Mouse (Mus musculus) colon, adult 2 months (tissue): ENCODE results near the gene Rdh1. TPM values are rescaled to one million over a fixed set of nuclear protein-coding genes. Genes with fewer than 3 reads are reported as not detected.

Source experiments
- polyA plus RNA-seq: library from polyadenylated mRNA; depleted of rRNA; stranded (reverse); fragments of >200 nt; gene quantifications from 2 replicates; pipeline ENCODE4 v1.2.3, GENCODE M21; 2012; rRNA removed

Rdh1 gene
- polyA plus RNA-seq: 0.21 and 0.34 TPM in 2 replicates

DNA sequence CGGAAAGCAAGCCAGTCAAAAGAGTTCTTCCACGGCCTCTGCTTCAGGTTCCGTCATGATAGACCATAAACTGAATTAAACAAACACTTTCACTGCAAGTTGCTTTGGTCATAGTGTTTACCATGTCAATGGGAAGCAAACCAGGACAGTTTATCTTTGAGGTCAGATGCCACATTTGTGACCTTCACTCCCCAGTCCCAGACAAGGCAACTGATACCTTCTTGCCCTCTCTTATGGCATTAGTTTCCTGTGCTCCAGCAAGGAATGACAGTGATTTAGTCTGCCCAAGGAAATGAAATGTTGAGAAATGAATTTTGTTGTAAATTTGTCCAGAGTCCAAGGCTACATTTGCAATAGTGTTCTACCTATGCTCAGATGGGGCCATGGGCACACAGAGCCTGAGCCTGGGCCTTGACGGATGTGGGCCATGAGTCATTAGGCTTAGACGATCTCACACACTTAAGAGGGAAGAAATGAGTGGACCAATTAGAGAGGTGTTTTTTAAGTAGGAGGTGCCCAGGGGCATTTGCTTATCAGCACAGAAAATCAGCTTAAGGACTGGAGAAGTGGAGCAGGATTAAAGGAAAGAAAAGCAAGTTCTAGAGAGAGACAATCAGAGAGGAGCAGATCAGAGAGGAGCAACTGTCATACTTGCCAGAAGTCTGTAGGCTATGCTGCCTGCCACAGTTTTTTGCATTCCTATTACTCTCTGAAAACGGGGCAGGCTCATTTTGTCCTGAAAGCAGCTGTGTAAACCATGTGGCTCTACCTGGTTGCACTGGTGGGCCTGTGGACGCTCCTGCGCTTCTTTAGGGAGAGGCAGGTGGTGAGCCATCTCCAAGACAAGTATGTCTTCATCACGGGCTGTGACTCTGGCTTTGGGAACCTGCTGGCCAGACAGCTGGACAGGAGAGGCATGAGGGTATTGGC lies at the start of gene Rdh1, which contains the start of gene Rdh16f1:
TSS of gene Rdh1 (plus strand) at position 541 of the 930 bp plus-strand sequence.
TSS of gene Rdh16f1 (plus strand) at position 607 of the 930 bp plus-strand sequence.

DNA sequence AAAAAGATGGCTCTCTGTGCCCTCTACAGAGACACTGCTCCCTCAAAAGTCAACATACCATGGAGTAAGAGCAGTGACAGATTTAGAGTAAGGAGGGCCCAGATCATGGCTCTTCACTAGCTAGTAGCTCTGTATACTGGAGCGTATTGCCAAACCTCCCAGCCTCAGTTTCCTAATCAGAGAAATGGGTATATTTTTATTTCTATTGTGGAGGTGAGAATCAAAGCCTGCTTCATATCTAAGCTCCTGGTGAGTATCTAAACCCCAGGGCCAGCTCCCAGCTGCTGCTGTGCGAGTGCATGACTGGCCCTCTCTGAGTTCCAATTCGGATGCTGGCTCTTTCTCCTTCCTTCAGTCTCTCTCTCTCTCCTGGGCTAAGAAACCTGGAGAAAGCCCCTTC lies 35.3 kb upstream of the Rdh1 start, which contains the start of gene Tac2:
TSS of gene Tac2 (plus strand) at position 301 of the 400 bp plus-strand sequence.

DNA sequence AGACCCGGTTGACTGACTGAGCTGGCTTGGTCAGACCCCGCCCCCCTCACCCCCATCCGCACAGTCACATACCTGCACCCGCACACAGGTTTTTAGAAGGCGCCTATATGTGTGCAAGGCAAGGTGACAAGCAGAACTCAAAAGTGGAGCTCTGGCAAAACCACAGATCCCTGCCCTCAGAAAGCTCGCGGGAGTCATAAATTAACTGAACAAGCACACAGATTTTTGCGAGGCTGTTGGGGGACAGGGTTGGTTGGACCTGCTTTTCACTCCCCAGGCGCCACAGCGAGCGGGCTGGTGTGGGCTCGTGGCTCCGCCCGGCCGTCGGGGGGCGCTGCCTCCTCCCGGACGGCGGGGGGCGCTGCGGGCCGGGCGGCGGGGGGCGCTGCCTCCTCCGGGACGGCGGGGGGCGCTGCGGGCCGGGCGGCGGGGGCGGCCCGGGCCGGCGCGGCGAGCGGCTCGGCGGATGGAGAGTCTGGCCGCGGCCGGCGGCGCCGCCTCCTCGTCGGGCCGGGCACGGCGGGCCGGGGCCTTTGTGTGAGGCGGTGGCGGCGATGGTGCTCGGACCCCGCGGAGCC lies 20.3 kb upstream of the Rdh1 start, which contains the start of gene Zbtb39:
TSS of gene Zbtb39 (plus strand) at position 456 of the 578 bp plus-strand sequence.

DNA sequence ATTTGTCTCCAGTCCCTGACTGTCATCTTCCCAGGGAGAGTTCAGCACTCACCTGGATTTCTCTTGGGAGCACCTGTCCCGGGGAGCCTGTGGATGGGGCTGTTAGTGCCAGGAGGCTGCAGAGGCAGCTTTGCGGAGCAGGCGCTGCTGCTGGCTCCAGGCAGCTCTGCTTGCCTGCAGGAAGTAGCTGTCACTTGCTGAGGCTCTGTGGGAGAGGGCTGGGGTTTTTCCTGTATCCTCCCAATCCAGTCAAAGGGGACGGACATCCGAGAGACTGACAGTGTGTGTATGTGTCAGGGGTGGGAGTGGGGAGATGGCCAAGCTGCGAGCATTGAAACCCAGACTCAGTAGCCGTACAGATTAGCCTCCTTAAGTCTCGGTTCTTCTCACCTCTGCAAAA lies 8.0 kb upstream of the Rdh1 start, which contains the start of gene Gpr182:
TSS of gene Gpr182 (minus strand) at position 185 of the 400 bp plus-strand sequence.

DNA sequence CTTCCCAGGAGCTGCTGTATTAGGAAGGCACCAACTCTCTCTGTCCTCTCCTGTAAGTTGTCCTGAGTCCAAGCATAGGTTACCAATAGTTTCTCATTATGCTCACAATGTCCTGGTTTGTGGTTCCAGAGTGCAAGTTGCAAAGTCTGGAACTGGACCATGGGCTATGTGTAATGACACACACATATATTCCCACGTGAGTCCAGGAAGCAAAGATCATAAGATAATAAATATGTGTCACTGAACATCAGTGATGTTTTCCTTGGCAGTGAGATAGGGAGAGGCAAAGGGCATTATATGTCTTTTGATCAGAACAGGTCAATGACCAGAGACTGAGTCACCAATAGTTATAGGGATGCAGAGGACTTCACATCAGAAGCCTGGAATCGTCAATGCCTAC lies 16.5 kb downstream of the Rdh1 start, which contains the start of gene Rdh9:
TSS of gene Rdh9 (plus strand) at position 376 of the 400 bp plus-strand sequence.

DNA sequence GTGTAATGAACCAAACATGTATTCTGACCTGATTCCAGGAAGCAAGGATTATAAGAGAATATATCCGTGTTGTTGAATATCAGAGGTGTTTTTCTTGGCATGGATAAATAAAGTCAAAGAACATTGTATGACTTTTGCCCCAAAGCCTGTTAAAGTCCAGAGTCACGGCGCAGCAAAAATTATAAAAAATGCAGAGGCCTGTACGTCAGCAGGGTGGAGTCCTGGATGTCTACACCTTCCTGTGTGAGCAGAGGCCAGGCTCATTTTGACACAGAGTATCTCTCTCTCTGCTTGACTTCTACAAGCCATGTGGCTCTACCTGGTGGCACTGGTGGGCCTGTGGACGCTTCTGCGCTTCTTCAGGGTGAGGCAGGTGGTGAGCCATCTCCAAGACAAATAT lies 41.4 kb downstream of the Rdh1 start, which contains the start of gene Rdh16:
TSS of gene Rdh16 (plus strand) at position 262 of the 400 bp plus-strand sequence.

Other genes with a start within 250 kb of the Rdh1 start
- 8.9 and 10.9 TPM in 2 replicates for gene Ndufa4l2, start 244.8 kb upstream of the Rdh1 start, polyA plus RNA-seq
- gene Shmt2, start 237.3 kb upstream of the Rdh1 start, polyA plus RNA-seq: 40.7 and 44.2 TPM in 2 replicates
- 0.10 and 0.34 TPM in 2 replicates for gene Nxph4, start 225.2 kb upstream of the Rdh1 start, polyA plus RNA-seq
- gene Lrp1, start 138.6 kb upstream of the Rdh1 start, polyA plus RNA-seq: 138 and 148 TPM in 2 replicates
- gene Stat6, start 116.7 kb upstream of the Rdh1 start, polyA plus RNA-seq: 65.8 and 79.3 TPM in 2 replicates
- 2.4 TPM in 2 replicates for gene Nemp1, start 92.8 kb upstream of the Rdh1 start, polyA plus RNA-seq
- gene Nab2, start 91.2 kb upstream of the Rdh1 start, polyA plus RNA-seq: 14.5 and 15.4 TPM in 2 replicates
- 132 and 140 TPM in 2 replicates for gene Myo1a, start 54.6 kb upstream of the Rdh1 start, polyA plus RNA-seq
- gene Tac2, start 35.2 kb upstream of the Rdh1 start, polyA plus RNA-seq: not detected in 2 replicates
- gene Zbtb39, start 20.2 kb upstream of the Rdh1 start, polyA plus RNA-seq: 6.9 and 7.8 TPM in 2 replicates
- gene Gpr182, start 8.0 kb upstream of the Rdh1 start, polyA plus RNA-seq: 1.7 TPM in 2 replicates
- 0.12 and 1.0 TPM in 2 replicates for gene Rdh16f1, start 66 bp downstream of the Rdh1 start, polyA plus RNA-seq
- gene Rdh9, start 16.7 kb downstream of the Rdh1 start, polyA plus RNA-seq: 7.8 and 13.4 TPM in 2 replicates
- gene Rdh16, start 41.4 kb downstream of the Rdh1 start, polyA plus RNA-seq: 11.2 and 12.1 TPM in 2 replicates
- 0.10 and 0.49 TPM in 2 replicates for gene Rdh19, start 90.2 kb downstream of the Rdh1 start, polyA plus RNA-seq
- gene Rdh16f2, start 106.8 kb downstream of the Rdh1 start, polyA plus RNA-seq: 0.31 and 1.4 TPM in 2 replicates
- 0.06 and 0.08 TPM in 2 replicates for gene Rdh7, start 129.1 kb downstream of the Rdh1 start, polyA plus RNA-seq
- gene Sdr9c7, start 138.8 kb downstream of the Rdh1 start, polyA plus RNA-seq: 0.27 TPM in 1 of 2 replicates, not detected in the other
- gene Hsd17b6, start 247.9 kb downstream of the Rdh1 start, polyA plus RNA-seq: not detected in 2 replicates